Mouse (Mus musculus): ENCODE measurements at regions not wholly inside any gene's neighbourhood (a gene's known extent, or its start where the extent isn't known, plus 50 kb on each side); places are given as distances from the start of the nearest gene placed in this dataset.

GRCm38 (mm10) chr3:139780054-139780453 lies 574.6 kb downstream of the Stpg2 start:
- no peak for DNase-seq (ENCODE audit: low read depth, low spot score)

- no peak for DNase-seq (ENCODE audit: low read depth, low spot score)
Observed at GRCm38 (mm10) chr3:139783406-139783805, 577.9 kb downstream of the Stpg2 start.

GRCm38 (mm10) chr3:139786510-139786909 lies 581.0 kb downstream of the Stpg2 start:
- DNase-seq (ENCODE audit: low read depth, low spot score) = no peak

- DNase-seq (ENCODE audit: low read depth, low spot score) = no peak
Observed at GRCm38 (mm10) chr3:139788854-139789253, 583.4 kb downstream of the Stpg2 start.

- no peak for DNase-seq (ENCODE audit: low read depth, low spot score)
Observed at GRCm38 (mm10) chr3:139796685-139797084, 591.2 kb downstream of the Stpg2 start.

GRCm38 (mm10) chr3:139799059-139799458 lies 593.6 kb downstream of the Stpg2 start:
- no peak for DNase-seq (ENCODE audit: low read depth, low spot score)

GRCm38 (mm10) chr3:139802716-139803710 lies 597.5 kb downstream of the Stpg2 start:
- DNase-seq (ENCODE audit: low read depth, low spot score) = no peak

- DNase-seq (ENCODE audit: low read depth, low spot score) = no peak
Observed at GRCm38 (mm10) chr3:139828014-139828413, 622.5 kb downstream of the Stpg2 start.

- no peak for DNase-seq (ENCODE audit: low read depth, low spot score)
Observed at GRCm38 (mm10) chr3:139828581-139828980, 623.1 kb downstream of the Stpg2 start.

GRCm38 (mm10) chr3:139832599-139832998 lies 627.1 kb downstream of the Stpg2 start:
- no peak for DNase-seq (ENCODE audit: low read depth, low spot score)

- no peak for DNase-seq (ENCODE audit: low read depth, low spot score)
Observed at GRCm38 (mm10) chr3:139842015-139842414, 636.5 kb downstream of the Stpg2 start.

- DNase-seq (ENCODE audit: low read depth, low spot score) = no peak
Observed at GRCm38 (mm10) chr3:139842988-139843605, 637.6 kb downstream of the Stpg2 start.

- DNase-seq (ENCODE audit: low read depth, low spot score) = no peak
Observed at GRCm38 (mm10) chr3:139844443-139844842, 638.9 kb downstream of the Stpg2 start.

- no peak for DNase-seq (ENCODE audit: low read depth, low spot score)
Observed at GRCm38 (mm10) chr3:139847826-139848225, 642.3 kb downstream of the Stpg2 start.

- DNase-seq (ENCODE audit: low read depth, low spot score) = no peak
Observed at GRCm38 (mm10) chr3:139859966-139860635, 654.6 kb downstream of the Stpg2 start.

- DNase-seq (ENCODE audit: low read depth, low spot score) = no peak
Observed at GRCm38 (mm10) chr3:139860831-139861371, 655.4 kb downstream of the Stpg2 start.

- DNase-seq (ENCODE audit: low read depth, low spot score) = no peak
Observed at GRCm38 (mm10) chr3:139866329-139866728, 660.8 kb downstream of the Stpg2 start.

- peak; percentile 26 for DNase-seq (ENCODE audit: low read depth, low spot score)
Observed at GRCm38 (mm10) chr3:139867030-139867429, 661.5 kb downstream of the Stpg2 start.

GRCm38 (mm10) chr3:139867499-139867898 lies 662.0 kb downstream of the Stpg2 start:
- no peak for DNase-seq (ENCODE audit: low read depth, low spot score)

- no peak for DNase-seq (ENCODE audit: low read depth, low spot score)
Observed at GRCm38 (mm10) chr3:139869779-139870178, 664.3 kb downstream of the Stpg2 start.

GRCm38 (mm10) chr3:139885942-139886860 lies 680.7 kb downstream of the Stpg2 start:
- peak; percentile 14 for DNase-seq (ENCODE audit: low read depth, low spot score)

Data from A20 (cell line).